Mouse (Mus musculus) forebrain, postnatal 0 days (tissue): ENCODE results near the gene Fam78a. TPM values are rescaled to one million over a fixed set of nuclear protein-coding genes. Genes with fewer than 3 reads are reported as not detected.

Experiments used
- ATAC-seq: fragments of 200-750 bp; cut with Nextera tagmentation; 2 replicates; pipeline ENCODE4 v1.8.0; 2017; ENCODE audit warnings: mild to moderate bottlenecking, moderate library complexity
- DNase-seq: peaks from one replicate; pipeline ENCODE4 v3.0.0-alpha.2; 2015
- H3K27ac ChIP-seq: fragments of 300-500 bp; sonication (generic); 2 replicates; pipeline ENCODE4 v1.5.1; 2014; ENCODE audit warnings: low read depth, mild to moderate bottlenecking, antibody characterized with exemption, low read length, moderate library complexity, mixed read lengths
- H3K27me3 ChIP-seq: fragments of 300-500 bp; sonication (generic); 2 replicates; pipeline ENCODE4 v1.6.1; 2014; ENCODE audit warnings: mild to moderate bottlenecking, low read length, mixed read lengths; ENCODE audit not compliant: insufficient read depth
- H3K36me3 ChIP-seq: fragments of 300-500 bp; sonication (generic); 2 replicates; pipeline ENCODE4 v1.6.1; 2014; ENCODE audit warnings: mild to moderate bottlenecking, moderate library complexity; ENCODE audit not compliant: insufficient read depth
- H3K4me1 ChIP-seq: fragments of 300-500 bp; sonication (generic); 2 replicates; pipeline ENCODE4 v1.6.1; 2014; ENCODE audit warnings: antibody characterized with exemption; ENCODE audit not compliant: insufficient read depth
- H3K4me2 ChIP-seq: fragments of 300-500 bp; sonication (generic); 2 replicates; pipeline ENCODE4 v1.6.1; 2014; ENCODE audit warnings: low read depth, mild to moderate bottlenecking, moderate library complexity
- H3K4me3 ChIP-seq: fragments of 300-500 bp; sonication (generic); 2 replicates; pipeline ENCODE4 v1.5.1; 2014; ENCODE audit warnings: low read depth, low read length, mixed read lengths
- H3K9ac ChIP-seq: fragments of 300-500 bp; sonication (generic); 2 replicates; pipeline ENCODE4 v1.6.1; 2014; ENCODE audit warnings: mild to moderate bottlenecking
- H3K9me3 ChIP-seq: fragments of 300-500 bp; sonication (generic); 2 replicates; pipeline ENCODE4 v1.6.1; 2016; ENCODE audit warnings: low read length
- CTCF ChIP-seq: sonication (generic); IDR thresholded peaks from 2 replicates; pipeline ENCODE4 v1.5.1; 2016; ENCODE audit warnings: antibody characterized with exemption, control low read depth, low read depth
- WGBS: fragments of 180-500 bp; shearing (Covaris S2); extraction: QIAGEN DNeasy Blood & Tissue Kit; methylation state at CpG from one replicate; pipeline ENCODE4 v1.1.7; 2014; 5-methylcytosine and 5-hydroxymethylcytosine counted together
- polyA plus RNA-seq: library from polyadenylated mRNA; unstranded; fragments of >200 nt; fragmentation: Nextera tagmentation; extraction: Ambion mirVana; gene quantifications from 2 replicates; pipeline ENCODE4 v1.2.1, GENCODE M21; 2015
- total RNA-seq: library from RNA; depleted of rRNA; stranded (reverse); fragments of >200 nt; gene quantifications from 2 replicates; pipeline ENCODE4 v1.2.3, GENCODE M21; 2014

Fam78a gene
- total and polyA plus RNA-seq, 2 experiments from 2014 or later, result 0.38 to 0.39 TPM

DNA sequence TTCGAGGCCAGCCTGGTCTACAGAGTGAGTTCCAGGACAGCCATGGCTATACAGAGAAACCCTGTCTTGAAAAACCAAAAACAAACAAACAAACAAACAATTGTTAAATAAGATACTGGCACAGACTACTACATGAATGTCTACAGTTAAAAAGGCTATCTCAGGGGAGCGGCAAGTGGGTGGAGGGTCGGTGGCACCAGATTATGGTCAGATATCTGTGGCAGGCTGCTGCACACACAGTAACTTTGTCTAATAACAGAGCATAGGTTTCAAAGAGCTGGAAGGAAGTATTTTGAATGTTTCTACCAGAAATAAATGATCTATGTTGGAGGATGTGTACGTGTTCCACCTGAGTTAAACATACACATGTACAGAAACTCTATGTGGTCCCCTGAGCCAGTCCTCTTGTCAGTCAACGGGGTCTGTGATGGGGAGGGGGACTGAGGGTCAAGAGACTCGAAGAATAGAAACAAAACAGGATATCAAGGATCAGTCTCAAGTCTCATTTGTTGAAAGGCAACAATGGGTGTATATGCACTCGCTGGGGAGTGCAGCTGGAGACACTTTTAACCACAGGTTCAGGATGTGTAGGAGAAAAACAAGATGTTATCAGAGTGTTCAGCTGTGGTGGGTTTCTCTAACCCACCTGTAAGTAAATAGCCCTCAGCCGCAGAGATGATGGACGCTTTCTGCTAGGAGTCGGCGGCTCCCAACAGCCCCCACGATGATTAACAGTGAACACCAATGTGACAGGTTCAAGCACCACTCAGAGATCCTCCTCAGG lies 22.7 kb downstream of the Fam78a start:
- Histone ChIP-seq H3K4me3 (no peak overlapping the region), H3K4me2 (no peak overlapping the region), H3K27me3 (no peaks in the 10 kb centered on the region), H3K36me3 (no peaks in the 10 kb centered on the region), H3K9me3 (no peaks in the 10 kb centered on the region), H3K9ac (no peak overlapping the region), H3K27ac (no peak overlapping the region), H3K4me1 (no peaks in the 10 kb centered on the region)
- WGBS, result 79% methylated on average over 12 of the region's 12 CpGs
- DNase-seq (no peak), ATAC-seq (no peak)
- TF ChIP-seq CTCF, result no peak

DNA sequence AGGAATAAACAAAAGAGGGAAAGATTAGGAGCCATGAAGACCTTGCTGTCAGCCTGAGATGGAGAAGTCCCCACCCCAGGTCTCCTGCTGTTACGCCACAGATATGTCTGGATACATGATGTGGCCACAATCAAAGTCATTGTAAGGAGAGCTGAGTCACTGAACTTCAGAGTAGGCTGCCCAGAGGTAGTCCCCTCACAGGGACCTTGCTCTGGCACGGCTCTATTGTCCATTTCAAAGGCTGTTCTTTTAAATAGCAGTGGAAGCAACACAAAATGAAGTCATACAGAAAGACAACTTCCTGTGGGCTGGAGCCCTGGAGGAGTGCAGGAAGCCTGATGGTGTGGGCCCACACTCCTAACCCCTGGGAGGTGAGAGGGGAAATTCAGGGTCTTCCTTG lies 23.5 kb downstream of the Fam78a start:
- Histone ChIP-seq H3K27ac (no peak overlapping the region), H3K36me3 (no peaks in the 10 kb centered on the region), H3K4me2 (no peak overlapping the region), H3K27me3 (no peaks in the 10 kb centered on the region), H3K4me1 (no peaks in the 10 kb centered on the region), H3K4me3 (no peak overlapping the region), H3K9me3 (no peaks in the 10 kb centered on the region), H3K9ac (no peak overlapping the region)
- no peak for TF ChIP-seq CTCF
- ATAC-seq (no peak), DNase-seq (no peak)
- 73% methylated on average over 2 of the region's 2 CpGs for WGBS

GRCm38 (mm10) chr2:32060228-32060805 lies 24.3 kb downstream of the Fam78a start:
- Histone ChIP-seq H3K36me3 (no peaks in the 10 kb centered on the region), H3K4me2 (no peak overlapping the region), H3K9ac (no peak overlapping the region), H3K9me3 (no peaks in the 10 kb centered on the region), H3K27me3 (no peaks in the 10 kb centered on the region), H3K27ac (no peak overlapping the region), H3K4me3 (no peak overlapping the region), H3K4me1 (no peaks in the 10 kb centered on the region)
- WGBS, result 70% methylated on average over 6 of the region's 6 CpGs
- no peak for TF ChIP-seq CTCF
- DNase-seq (no peak), ATAC-seq (no peak)

- H3K9ac ChIP-seq, result no peak overlapping the region
- H3K4me1 ChIP-seq, result no peaks in the 10 kb centered on the region
- WGBS, result 77% methylated on average over 6 of the region's 6 CpGs
- no peak overlapping the region for H3K4me3 ChIP-seq
- ATAC-seq (no peak), DNase-seq (no peak)
- no peaks in the 10 kb centered on the region for H3K27me3 ChIP-seq
- no peak overlapping the region for H3K4me2 ChIP-seq
- H3K9me3 ChIP-seq, result no peaks in the 10 kb centered on the region
- H3K36me3 ChIP-seq, result no peaks in the 10 kb centered on the region
- H3K27ac ChIP-seq, result no peak overlapping the region
- no peak for TF ChIP-seq CTCF
Observed at GRCm38 (mm10) chr2:32059613-32060012, 25.0 kb downstream of the Fam78a start.

DNA sequence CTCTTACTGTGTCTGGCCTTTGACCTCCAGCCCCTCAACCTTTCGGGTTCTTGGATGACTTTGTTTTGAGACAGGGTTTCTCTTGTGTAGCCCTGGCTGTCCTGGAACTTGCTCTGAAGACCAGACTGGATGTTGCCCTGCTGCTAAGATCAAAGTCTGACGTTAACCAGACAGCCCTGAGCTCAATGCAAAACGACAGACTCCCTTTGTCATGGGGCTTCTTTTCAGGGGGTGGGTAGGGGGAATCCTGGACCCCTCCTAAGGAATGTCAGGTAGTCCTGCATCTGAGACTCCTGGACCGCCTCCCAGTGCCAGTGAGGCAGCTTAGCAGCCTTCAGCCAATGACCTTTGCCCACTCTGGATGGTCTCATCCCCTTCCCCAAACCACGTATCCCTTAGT lies 25.9 kb downstream of the Fam78a start:
- Histone ChIP-seq H3K4me1 (no peaks in the 10 kb centered on the region), H3K27me3 (no peaks in the 10 kb centered on the region), H3K4me3 (no peak overlapping the region), H3K9ac (no peak overlapping the region), H3K9me3 (no peaks in the 10 kb centered on the region), H3K36me3 (0 out of 2 replicates have a peak, but pooled peaks cover 1% of the 10 kb centered on the region), H3K27ac (no peak overlapping the region), H3K4me2 (no peak overlapping the region)
- ATAC-seq, result no peak
- WGBS, result 47% methylated on average over 5 of the region's 5 CpGs
- DNase-seq, result no peak
- no peak for TF ChIP-seq CTCF

GRCm38 (mm10) chr2:32058241-32058640 lies 26.4 kb downstream of the Fam78a start:
- H3K9ac ChIP-seq, result no peak overlapping the region
- 72% methylated on average over 9 of the region's 9 CpGs for WGBS
- no peaks in the 10 kb centered on the region for H3K4me1 ChIP-seq
- ATAC-seq, result no peak
- no peak for TF ChIP-seq CTCF
- H3K36me3 ChIP-seq, result peaks cover 6% of the 10 kb centered on the region; the same call in 1 of the 2 replicates
- H3K9me3 ChIP-seq, result no peaks in the 10 kb centered on the region
- DNase-seq, result no peak
- no peaks in the 10 kb centered on the region for H3K27me3 ChIP-seq
- H3K27ac ChIP-seq, result no peak overlapping the region
- no peak overlapping the region for H3K4me2 ChIP-seq
- H3K4me3 ChIP-seq, result no peak overlapping the region

DNA sequence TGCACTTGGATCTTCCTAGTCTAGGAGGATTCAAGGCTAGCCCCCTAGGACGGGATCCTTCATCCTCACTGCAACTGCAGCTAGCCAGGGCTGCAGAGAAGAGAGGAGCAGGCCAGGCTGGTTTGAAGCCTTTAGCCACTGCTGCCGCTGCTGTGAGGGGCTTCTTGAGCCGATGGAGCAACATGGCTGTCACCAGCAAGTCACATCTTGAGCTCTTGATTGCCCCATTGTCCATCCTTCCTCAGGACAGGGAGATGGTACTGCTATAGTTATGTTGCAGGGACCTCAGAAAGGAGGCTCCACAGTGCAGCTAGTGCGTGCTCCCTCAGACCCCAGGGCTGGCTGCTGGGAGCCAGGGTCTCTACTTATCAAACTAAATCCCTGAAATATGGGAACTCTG lies 26.9 kb downstream of the Fam78a start:
- 86% methylated on average over 4 of the region's 4 CpGs for WGBS
- no peak overlapping the region for H3K4me2 ChIP-seq

More for the DNA sequence above, 26.9 kb downstream of the Fam78a start:
- Histone ChIP-seq H3K4me3 (no peak overlapping the region), H3K9me3 (no peaks in the 10 kb centered on the region), H3K4me1 (no peaks in the 10 kb centered on the region), H3K27me3 (no peaks in the 10 kb centered on the region), H3K36me3 (peaks cover 6% of the 10 kb centered on the region; the same call in 1 of the 2 replicates), H3K9ac (no peak overlapping the region), H3K27ac (no peak overlapping the region)
- no peak for DNase-seq
- no peak for TF ChIP-seq CTCF
- ATAC-seq, result no peak
